Mouse (Mus musculus) intestine, embryonic 15.5 days (tissue): Measurements from ENCODE around the gene Pde4dip. TPM values are rescaled to one million over a fixed set of nuclear protein-coding genes. Genes with fewer than 3 reads are reported as not detected.
A peak's percentile ranks its signal among the peaks of the same experiment; 100 is the strongest.

Source experiments
- ATAC-seq: fragments of 200-750 bp; cut with Nextera tagmentation; 2 replicates; pipeline ENCODE4 v1.8.0; 2017; ENCODE audit warnings: moderate TSS enrichment, moderate library complexity
- H3K27ac ChIP-seq: fragments of 300-500 bp; sonication (generic); 2 replicates; pipeline ENCODE4 v1.5.1; 2015; ENCODE audit warnings: mild to moderate bottlenecking, inconsistent platforms
- H3K27me3 ChIP-seq: fragments of 300-500 bp; sonication (generic); replicated peaks from 2 replicates; pipeline ENCODE4 v1.6.1; 2015; ENCODE audit warnings: inconsistent platforms
- H3K36me3 ChIP-seq: fragments of 300-500 bp; sonication (generic); 2 replicates; pipeline ENCODE4 v1.6.1; 2015; ENCODE audit warnings: inconsistent platforms
- H3K4me1 ChIP-seq: fragments of 300-500 bp; sonication (generic); replicated peaks from 2 replicates; pipeline ENCODE4 v1.6.1; 2015; ENCODE audit warnings: inconsistent platforms
- H3K4me2 ChIP-seq: fragments of 300-500 bp; sonication (generic); replicated peaks from 2 replicates; pipeline ENCODE4 v1.6.1; 2015; ENCODE audit warnings: mild to moderate bottlenecking, inconsistent platforms
- H3K4me3 ChIP-seq: fragments of 300-500 bp; sonication (generic); replicated peaks from 2 replicates; pipeline ENCODE4 v1.5.1; 2015; ENCODE audit warnings: inconsistent platforms
- H3K9ac ChIP-seq: fragments of 300-500 bp; sonication (generic); 2 replicates; pipeline ENCODE4 v1.6.1; 2015; ENCODE audit warnings: inconsistent platforms
- H3K9me3 ChIP-seq: fragments of 300-500 bp; sonication (generic); 2 replicates; pipeline ENCODE4 v1.6.1; 2016; ENCODE audit warnings: inconsistent platforms
- WGBS: fragments of 180-500 bp; shearing (Covaris S2); methylation state at CpG from one replicate; pipeline ENCODE4 v1.1.7; 2015; 5-methylcytosine and 5-hydroxymethylcytosine counted together
- polyA plus RNA-seq: library from polyadenylated mRNA; unstranded; fragments of >200 nt; fragmentation: Nextera tagmentation; extraction: Ambion mirVana; gene quantifications from 2 replicates; pipeline ENCODE4 v1.2.1, GENCODE M21; 2015

The Pde4dip gene
- polyA plus RNA-seq, 1 experiment from 2014 or later, result 23.8 TPM

GRCm38 (mm10) chr3:97803675-97804074, 84.8 kb downstream of the Pde4dip start:
- WGBS, result 38% methylated on average over 3 of the region's 3 CpGs
- ATAC-seq, result peak; percentile 88

GRCm38 (mm10) chr3:97802927-97803326, 85.6 kb downstream of the Pde4dip start:
- H3K9ac ChIP-seq, result no peak overlapping the region

More at GRCm38 (mm10) chr3:97803675-97804074, 84.8 kb downstream of the Pde4dip start:
- Histone ChIP-seq H3K4me2 (no peak overlapping the region), H3K9me3 (no peaks in the 10 kb centered on the region), H3K27me3 (no peaks in the 10 kb centered on the region), H3K9ac (no peak overlapping the region), H3K36me3 (no peaks in the 10 kb centered on the region), H3K4me1 (0 out of 2 replicates have a peak, but pooled peaks cover 5% of the 10 kb centered on the region), H3K4me3 (no peak overlapping the region), H3K27ac (no peak overlapping the region)

GRCm38 (mm10) chr3:97802297-97802696, 86.2 kb downstream of the Pde4dip start:
- Histone ChIP-seq H3K36me3 (no peaks in the 10 kb centered on the region), H3K9ac (no peak overlapping the region), H3K4me1 (0 out of 2 replicates have a peak, but pooled peaks cover 5% of the 10 kb centered on the region), H3K9me3 (no peaks in the 10 kb centered on the region), H3K27ac (no peak overlapping the region), H3K27me3 (no peaks in the 10 kb centered on the region), H3K4me3 (no peak overlapping the region), H3K4me2 (no peak overlapping the region)
- no peak for ATAC-seq
- 62% methylated on average over 5 of the region's 5 CpGs for WGBS

More at GRCm38 (mm10) chr3:97802927-97803326, 85.6 kb downstream of the Pde4dip start:
- Histone ChIP-seq H3K4me2 (no peak overlapping the region), H3K36me3 (no peaks in the 10 kb centered on the region), H3K9me3 (no peaks in the 10 kb centered on the region), H3K4me3 (no peak overlapping the region), H3K4me1 (0 out of 2 replicates have a peak, but pooled peaks cover 5% of the 10 kb centered on the region), H3K27me3 (no peaks in the 10 kb centered on the region), H3K27ac (no peak overlapping the region)
- no peak for ATAC-seq
- 73% methylated on average over 2 of the region's 2 CpGs for WGBS

GRCm38 (mm10) chr3:97801178-97801699, 87.3 kb downstream of the Pde4dip start:
- Histone ChIP-seq H3K9me3 (no peaks in the 10 kb centered on the region), H3K4me2 (no peak overlapping the region), H3K4me3 (no peak overlapping the region), H3K36me3 (no peaks in the 10 kb centered on the region), H3K27me3 (no peaks in the 10 kb centered on the region), H3K27ac (no peak overlapping the region), H3K9ac (no peak overlapping the region), H3K4me1 (0 out of 2 replicates have a peak, but pooled peaks cover 5% of the 10 kb centered on the region)
- ATAC-seq, result no peak
- WGBS, result 53% methylated on average over 3 of the region's 3 CpGs

GRCm38 (mm10) chr3:97800657-97801056, 87.8 kb downstream of the Pde4dip start:
- H3K9ac ChIP-seq, result no peak overlapping the region
- no peaks in the 10 kb centered on the region for H3K36me3 ChIP-seq
- no peak for ATAC-seq
- H3K9me3 ChIP-seq, result no peaks in the 10 kb centered on the region
- WGBS, result 81% methylated on average over 5 of the region's 5 CpGs
- no peak overlapping the region for H3K4me3 ChIP-seq
- no peak overlapping the region for H3K27ac ChIP-seq
- no peaks in the 10 kb centered on the region for H3K27me3 ChIP-seq
- H3K4me2 ChIP-seq, result no peak overlapping the region
- 0 out of 2 replicates have a peak, but pooled peaks cover 5% of the 10 kb centered on the region for H3K4me1 ChIP-seq

GRCm38 (mm10) chr3:97800004-97800403, 88.5 kb downstream of the Pde4dip start:
- WGBS, result 62% methylated on average over 3 of the region's 3 CpGs
- H3K9ac ChIP-seq, result no peak overlapping the region
- no peaks in the 10 kb centered on the region for H3K9me3 ChIP-seq
- no peak overlapping the region for H3K4me2 ChIP-seq
- H3K36me3 ChIP-seq, result no peaks in the 10 kb centered on the region
- no peaks in the 10 kb centered on the region for H3K27me3 ChIP-seq
- ATAC-seq, result no peak
- 0 out of 2 replicates have a peak, but pooled peaks cover 5% of the 10 kb centered on the region for H3K4me1 ChIP-seq
- H3K27ac ChIP-seq, result no peak overlapping the region
- no peak overlapping the region for H3K4me3 ChIP-seq

GRCm38 (mm10) chr3:97799267-97799666, 89.2 kb downstream of the Pde4dip start:
- 69% methylated on average over 3 of the region's 3 CpGs for WGBS
- ATAC-seq, result no peak
- no peak overlapping the region for H3K9ac ChIP-seq
- H3K9me3 ChIP-seq, result no peaks in the 10 kb centered on the region
- no peak overlapping the region for H3K4me3 ChIP-seq
- no peak overlapping the region for H3K27ac ChIP-seq
- no peaks in the 10 kb centered on the region for H3K27me3 ChIP-seq
- no peaks in the 10 kb centered on the region for H3K36me3 ChIP-seq
- H3K4me1 ChIP-seq, result 0 out of 2 replicates have a peak, but pooled peaks cover 5% of the 10 kb centered on the region
- H3K4me2 ChIP-seq, result no peak overlapping the region

GRCm38 (mm10) chr3:97797371-97797770, 91.1 kb downstream of the Pde4dip start:
- Histone ChIP-seq H3K4me2 (no peak overlapping the region), H3K9ac (no peak overlapping the region), H3K4me1 (0 out of 2 replicates have a peak, but pooled peaks cover under 1% of the 10 kb centered on the region), H3K27ac (no peak overlapping the region), H3K4me3 (no peak overlapping the region), H3K9me3 (no peaks in the 10 kb centered on the region), H3K36me3 (no peaks in the 10 kb centered on the region), H3K27me3 (no peaks in the 10 kb centered on the region)
- no peak for ATAC-seq
- WGBS, result 64% methylated on average over 6 of the region's 6 CpGs

- Histone ChIP-seq H3K4me1 (no peaks in the 10 kb centered on the region), H3K9me3 (no peaks in the 10 kb centered on the region), H3K4me3 (no peak overlapping the region), H3K4me2 (no peak overlapping the region), H3K36me3 (no peaks in the 10 kb centered on the region), H3K9ac (no peak overlapping the region), H3K27me3 (no peaks in the 10 kb centered on the region), H3K27ac (no peak overlapping the region)
- no peak for ATAC-seq
- 67% methylated on average over 8 of the region's 8 CpGs for WGBS
These were observed 94.5 kb downstream of the Pde4dip start for GRCm38 (mm10) chr3:97793995-97794394.

- Histone ChIP-seq H3K27me3 (no peaks in the 10 kb centered on the region), H3K4me1 (no peaks in the 10 kb centered on the region), H3K9me3 (no peaks in the 10 kb centered on the region), H3K4me3 (no peak overlapping the region), H3K4me2 (no peak overlapping the region), H3K36me3 (no peaks in the 10 kb centered on the region), H3K27ac (no peak overlapping the region), H3K9ac (no peak overlapping the region)
- 79% methylated on average over 1 of the region's 1 CpGs for WGBS
- no peak for ATAC-seq
These were observed 98.4 kb downstream of the Pde4dip start for GRCm38 (mm10) chr3:97790150-97790549.

GRCm38 (mm10) chr3:97789317-97789716, 99.2 kb downstream of the Pde4dip start:
- Histone ChIP-seq H3K9ac (no peak overlapping the region), H3K27ac (no peak overlapping the region), H3K4me1 (no peaks in the 10 kb centered on the region), H3K4me2 (no peak overlapping the region), H3K9me3 (no peaks in the 10 kb centered on the region), H3K4me3 (no peak overlapping the region), H3K27me3 (no peaks in the 10 kb centered on the region), H3K36me3 (no peaks in the 10 kb centered on the region)
- ATAC-seq, result no peak

GRCm38 (mm10) chr3:97776195-97776594, 112.3 kb downstream of the Pde4dip start:
- Histone ChIP-seq H3K4me3 (no peak overlapping the region), H3K9me3 (no peaks in the 10 kb centered on the region), H3K27me3 (no peaks in the 10 kb centered on the region), H3K27ac (no peak overlapping the region), H3K9ac (no peak overlapping the region), H3K4me1 (no peaks in the 10 kb centered on the region), H3K4me2 (no peak overlapping the region), H3K36me3 (no peaks in the 10 kb centered on the region)
- 28% methylated on average over 4 of the region's 4 CpGs for WGBS
- ATAC-seq, result peak; percentile 63; the same call in 1 of the 2 replicates

GRCm38 (mm10) chr3:97775742-97776141, 112.8 kb downstream of the Pde4dip start:
- no peak overlapping the region for H3K9ac ChIP-seq
- no peaks in the 10 kb centered on the region for H3K9me3 ChIP-seq
- ATAC-seq, result no peak
- WGBS, result 58% methylated on average over 2 of the region's 2 CpGs
- no peak overlapping the region for H3K27ac ChIP-seq
- H3K4me3 ChIP-seq, result no peak overlapping the region
- no peaks in the 10 kb centered on the region for H3K4me1 ChIP-seq
- no peaks in the 10 kb centered on the region for H3K27me3 ChIP-seq
- no peaks in the 10 kb centered on the region for H3K36me3 ChIP-seq
- H3K4me2 ChIP-seq, result no peak overlapping the region
